Mouse (Mus musculus): ENCODE data around the gene Fam181a.

DNA sequence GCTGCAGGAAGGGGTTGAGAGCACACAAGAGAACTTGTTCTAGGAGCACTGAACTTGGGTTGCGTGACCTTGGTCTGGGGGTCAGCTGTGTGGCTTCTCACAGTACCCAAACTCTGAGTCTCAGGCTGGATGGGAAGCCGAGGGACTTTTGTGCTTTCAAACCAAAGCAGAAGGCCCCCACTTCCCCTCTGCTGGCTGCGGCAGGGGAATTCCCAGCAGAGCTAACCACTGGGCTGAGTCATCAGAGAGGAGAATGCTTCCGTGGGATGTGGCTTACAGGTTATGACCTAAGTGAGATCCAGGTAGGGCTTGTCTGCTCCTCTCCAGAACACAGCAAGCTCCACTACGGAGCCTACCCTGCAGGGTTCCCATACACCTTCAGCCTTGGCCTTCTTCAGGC, 30.4 kb downstream of the Fam181a start:
- no peak for TF ChIP-seq CTCF (IDR thresholded peaks at IDR 0.05; ENCODE audit: control insufficient read depth, insufficient read depth, low read length)
- TF ChIP-seq POLR2A (IDR thresholded peaks at IDR 0.05; ENCODE audit: borderline replicate concordance, control insufficient read depth, low read depth, low read length), result no peak
